Mouse (Mus musculus): ENCODE results near the gene Ttc12. TPM values are rescaled to one million over a fixed set of nuclear protein-coding genes. Genes with fewer than 3 reads are reported as not detected.

The Ttc12 gene
- total and polyA plus RNA-seq, 3 experiments: 0.44 to 0.67 (median 0.59) TPM

- Histone ChIP-seq H3K4me2 (ENCODE audit: insufficient read depth, low read depth, poor library complexity, severe bottlenecking) (peak overlapping the region; percentile 94), H3K9ac (ENCODE audit: insufficient read depth, low read depth) (no peak overlapping the region), H3K27ac (ENCODE audit: insufficient read depth, low read depth) (no peak overlapping the region), H3K9me3 (replicated peaks; ENCODE audit: low read length) (no peaks in the 10 kb centered on the region), H3K27me3 (replicated peaks) (peaks cover 5% of the 10 kb centered on the region), H3K4me1 (ENCODE audit: control insufficient read depth in 1 of 2, insufficient read depth in 2 of 2) (peaks cover 2 to 13% of the 10 kb centered on the region in 2 experiments; a peak in 2 of 4 replicates), H3K36me3 (replicated peaks in 1 of 2; ENCODE audit: control insufficient read depth in 1 of 2, insufficient read depth in 1 of 2, low read length in 1 of 2) (no peaks in the 10 kb centered on the region), H3K4me3 (replicated peaks in 1 of 3; ENCODE audit: low read depth in 2 of 3, low read length in 2 of 3, poor library complexity in 1 of 3) (peak overlapping the region; percentile 49 to 71 (median 62)), H3K79me2 (replicated peaks; ENCODE audit: control insufficient read depth, extremely low read depth, insufficient read depth, poor library complexity, severe bottlenecking) (no peaks in the 10 kb centered on the region)
- TF ChIP-seq CTCF (conservative IDR thresholded peaks at IDR 0.05 in 1 of 2, IDR thresholded peaks at IDR 0.05 in 1 of 2; ENCODE audit: low read depth in 2 of 2, low read length in 2 of 2): peak; percentile 25 to 81; a peak in 3 of 4 replicates
- no peak for TF ChIP-seq USF2 (conservative IDR thresholded peaks at IDR 0.05; ENCODE audit: low read depth, low read length)
- TF ChIP-seq SMC3 (IDR thresholded peaks at IDR 0.05; ENCODE audit: low read depth, low read length): peak; percentile 55
- TF ChIP-seq CHD2 (IDR thresholded peaks at IDR 0.05; ENCODE audit: low read length): no peak
- no peak for TF ChIP-seq TBP (conservative IDR thresholded peaks at IDR 0.05; ENCODE audit: low read depth, low read length)
- TF ChIP-seq RAD21 (IDR thresholded peaks at IDR 0.05; ENCODE audit: low read depth, low read length): peak; percentile 60
- no peak for TF ChIP-seq ZMIZ1 (IDR thresholded peaks at IDR 0.05; ENCODE audit: low read depth, low read length)
- TF ChIP-seq UBTF (IDR thresholded peaks at IDR 0.05; ENCODE audit: low read depth, low read length): no peak
- 0 out of 2 replicates have a peak, but pooled peaks have one; percentile 7 for TF ChIP-seq IRF4 (IDR thresholded peaks at IDR 0.05; ENCODE audit: low read depth, low read length)
- TF ChIP-seq MAFK (IDR thresholded peaks at IDR 0.05; ENCODE audit: insufficient replicate concordance, low read length): no peak
- TF ChIP-seq POLR2A (IDR thresholded peaks at IDR 0.05; ENCODE audit: low read depth, low read length): no peak
- TF ChIP-seq SIN3A (IDR thresholded peaks at IDR 0.05; ENCODE audit: low read length): no peak; the same call in 1 of the 2 replicates
- peak; percentile 1; the same call in 1 of the 2 replicates for TF ChIP-seq MXI1 (IDR thresholded peaks at IDR 0.05; ENCODE audit: low read depth, low read length)
- in situ Hi-C loops (cut with MboI; ENCODE audit: low pct_ligation_motif_present, low pct_unique_long_range_greater_than_20kb, low sequenced_read_pairs) (loop anchor here (5.0 to 25.0 kb wide), 4 partner anchors 238 to 848 kb away; partner anchors contain the start of genes Htr3b and Tmprss5), dilution Hi-C loops (cut with MboI; ENCODE audit: extremely low pct_ligation_motif_present, extremely low pct_unique_long_range_greater_than_20kb, low sequenced_read_pairs) (no loop called here)
- DNase-seq (ENCODE audit: extremely low read depth): peak; percentile 51
Observed at GRCm38 (mm10) chr9:49485250-49485891, 654 bp downstream of the Ttc12 start.

- dilution Hi-C loops (cut with MboI; ENCODE audit: extremely low pct_ligation_motif_present, extremely low pct_unique_long_range_greater_than_20kb, low sequenced_read_pairs): no loop called here
- H3K4me2 ChIP-seq (ENCODE audit: insufficient read depth, low read depth, poor library complexity, severe bottlenecking): no peak overlapping the region
- H3K9me3 ChIP-seq (replicated peaks; ENCODE audit: low read length): no peaks in the 10 kb centered on the region
- TF ChIP-seq POLR2A (IDR thresholded peaks at IDR 0.05; ENCODE audit: low read depth, low read length) (no peak), BHLHE40 (IDR thresholded peaks at IDR 0.05; ENCODE audit: low read depth, low read length) (peak; percentile 33; the same call in 1 of the 2 replicates)
- peaks cover 2 to 5% of the 10 kb centered on the region in 2 experiments; a peak in 1 of 4 replicates for H3K4me1 ChIP-seq (ENCODE audit: control insufficient read depth in 1 of 2, insufficient read depth in 2 of 2)
- in situ Hi-C loops (cut with MboI; ENCODE audit: low pct_ligation_motif_present, low pct_unique_long_range_greater_than_20kb, low sequenced_read_pairs): loop anchor here (25.0 kb wide), 2 partner anchors 521 to 846 kb away; partner anchors contain the start of gene Htr3b
- no peak overlapping the region for H3K9ac ChIP-seq (ENCODE audit: insufficient read depth, low read depth)
- DNase-seq (ENCODE audit: extremely low read depth): no peak
- no peak overlapping the region for H3K4me3 ChIP-seq (replicated peaks in 1 of 3; ENCODE audit: low read depth in 2 of 3, low read length in 2 of 3, poor library complexity in 1 of 3)
- no peaks in the 10 kb centered on the region for H3K79me2 ChIP-seq (replicated peaks; ENCODE audit: control insufficient read depth, extremely low read depth, insufficient read depth, poor library complexity, severe bottlenecking)
- no peak overlapping the region for H3K27ac ChIP-seq (ENCODE audit: insufficient read depth, low read depth)
- H3K36me3 ChIP-seq (replicated peaks in 1 of 2; ENCODE audit: control insufficient read depth in 1 of 2, insufficient read depth in 1 of 2, low read length in 1 of 2): no peaks in the 10 kb centered on the region
- peaks cover 3% of the 10 kb centered on the region for H3K27me3 ChIP-seq (replicated peaks)
Observed at GRCm38 (mm10) chr9:49483316-49483715, 2.7 kb downstream of the Ttc12 start.
